Mouse (Mus musculus) hindbrain, embryonic 14.5 days (tissue): ENCODE data around the gene Parp16. TPM values are rescaled to one million over a fixed set of nuclear protein-coding genes. Genes with fewer than 3 reads are reported as not detected.
A peak's percentile ranks its signal among the peaks of the same experiment; 100 is the strongest.
"Not testable (repeated sequence)": the region's sequence is repeated elsewhere in the genome, so short reads cannot be mapped to it uniquely, and the experiment has no call there.

ENCODE experiments used
- ATAC-seq: fragments of 200-750 bp; cut with Nextera tagmentation; 2 replicates; pipeline ENCODE4 v1.8.0; 2017; ENCODE audit warnings: moderate number of reproducible peaks, mild to moderate bottlenecking, moderate TSS enrichment, moderate library complexity; ENCODE audit not compliant: low FRiP score
- DNase-seq: peaks from one replicate; pipeline ENCODE4 v3.0.0-alpha.2; 2015; ENCODE audit warnings: low spot score
- H3K27ac ChIP-seq: fragments of 300-500 bp; sonication (generic); 2 replicates; pipeline ENCODE4 v1.5.1; 2014; ENCODE audit warnings: mild to moderate bottlenecking, moderate library complexity
- H3K27me3 ChIP-seq: fragments of 300-500 bp; sonication (generic); 2 replicates; pipeline ENCODE4 v1.6.1; 2014; ENCODE audit warnings: mild to moderate bottlenecking, low read length, mixed read lengths; ENCODE audit not compliant: control insufficient read depth, insufficient read depth
- H3K36me3 ChIP-seq: fragments of 300-500 bp; sonication (generic); replicated peaks from 2 replicates; pipeline ENCODE4 v1.6.1; 2014; ENCODE audit not compliant: control insufficient read depth, insufficient read depth
- H3K4me1 ChIP-seq: fragments of 300-500 bp; sonication (generic); replicated peaks from 2 replicates; pipeline ENCODE4 v1.6.1; 2014; ENCODE audit warnings: antibody characterized with exemption, low read length, mixed read lengths; ENCODE audit not compliant: control insufficient read depth, insufficient read depth
- H3K4me2 ChIP-seq: fragments of 300-500 bp; sonication (generic); replicated peaks from 2 replicates; pipeline ENCODE4 v1.6.1; 2014; ENCODE audit warnings: mild to moderate bottlenecking, moderate library complexity
- H3K4me3 ChIP-seq: fragments of 300-500 bp; sonication (generic); replicated peaks from 2 replicates; pipeline ENCODE4 v1.5.1; 2014; ENCODE audit warnings: mild to moderate bottlenecking, low read length
- H3K9ac ChIP-seq: fragments of 300-500 bp; sonication (generic); 2 replicates; pipeline ENCODE4 v1.6.1; 2014
- H3K9me3 ChIP-seq: fragments of 300-500 bp; sonication (generic); 2 replicates; pipeline ENCODE4 v1.6.1; 2016; ENCODE audit warnings: low read length; ENCODE audit not compliant: control insufficient read depth
- WGBS: fragments of 180-500 bp; shearing (Covaris S2); extraction: QIAGEN DNeasy Blood & Tissue Kit; methylation state at CpG from one replicate; pipeline ENCODE4 v1.1.7; 2014; 5-methylcytosine and 5-hydroxymethylcytosine counted together
- polyA plus RNA-seq: library from polyadenylated mRNA; unstranded; fragments of >200 nt; fragmentation: Nextera tagmentation; extraction: Ambion mirVana; gene quantifications from 2 replicates; pipeline ENCODE4 v1.2.1, GENCODE M21; 2014

The Parp16 gene
- polyA plus RNA-seq, 1 experiment from 2014 or later = 7.9 TPM

DNA sequence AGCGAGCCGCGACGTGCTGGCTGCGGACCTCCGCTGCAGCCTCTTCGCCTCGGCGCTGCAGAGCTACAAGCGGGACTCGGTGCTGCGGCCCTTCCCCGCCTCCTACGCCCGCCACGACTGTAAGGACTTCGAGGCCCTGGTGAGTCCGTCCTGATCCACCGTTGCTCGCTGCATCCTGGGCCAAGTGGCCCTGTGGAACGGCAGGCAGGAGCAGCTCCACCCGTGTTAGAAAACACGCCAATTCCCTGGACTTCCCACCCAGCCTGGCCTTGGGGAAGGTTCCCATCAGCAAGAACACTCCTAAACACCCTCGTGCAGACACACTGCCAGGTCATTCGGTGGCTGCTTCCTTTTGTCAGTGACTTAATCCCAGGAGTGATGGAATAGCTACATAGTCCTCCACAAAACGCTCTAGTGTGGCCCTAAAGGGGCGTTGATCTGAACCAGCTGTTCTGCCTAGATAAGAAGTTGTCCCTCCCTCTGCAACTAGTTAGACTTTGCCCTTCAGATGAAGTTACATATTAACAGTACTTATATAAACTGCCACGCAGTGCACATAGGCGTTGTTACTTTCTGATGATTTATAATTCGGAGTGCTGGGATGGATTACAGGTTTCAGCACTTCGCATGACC is 20.5 kb downstream of the Parp16 start:
- Histone ChIP-seq H3K4me2 (peak overlapping the region; percentile 90), H3K4me1 (peaks cover 12% of the 10 kb centered on the region), H3K27me3 (no peaks in the 10 kb centered on the region), H3K9me3 (no peaks in the 10 kb centered on the region), H3K27ac (peak overlapping the region; percentile 84), H3K4me3 (peak overlapping the region; percentile 59), H3K36me3 (no peaks in the 10 kb centered on the region), H3K9ac (peak overlapping the region; percentile 82)
- WGBS = 12% methylated on average over 31 of the region's 31 CpGs
- DNase-seq = no peak
- ATAC-seq = peak; percentile 12; the same call in 1 of the 2 replicates

- 72% methylated on average over 8 of the region's 8 CpGs for WGBS
- H3K4me2 ChIP-seq = no peak overlapping the region
- ATAC-seq = no peak
These were observed 21.8 kb downstream of the Parp16 start for GRCm38 (mm10) chr9:65216972-65217371.

GRCm38 (mm10) chr9:65217661-65218060 is 22.5 kb downstream of the Parp16 start:
- no peak overlapping the region for H3K9ac ChIP-seq
- no peak overlapping the region for H3K27ac ChIP-seq
- H3K27me3 ChIP-seq = no peaks in the 10 kb centered on the region
- no peak overlapping the region for H3K4me2 ChIP-seq
- H3K36me3 ChIP-seq = no peaks in the 10 kb centered on the region
- H3K4me3 ChIP-seq = no peak overlapping the region
- no peaks in the 10 kb centered on the region for H3K9me3 ChIP-seq
- peaks cover 12% of the 10 kb centered on the region for H3K4me1 ChIP-seq
- WGBS = 77% methylated on average over 6 of the region's 6 CpGs
- DNase-seq (no peak), ATAC-seq (no peak)

More at GRCm38 (mm10) chr9:65216972-65217371, 21.8 kb downstream of the Parp16 start:
- no peak overlapping the region for H3K9ac ChIP-seq
- peaks cover 12% of the 10 kb centered on the region for H3K4me1 ChIP-seq
- no peak overlapping the region for H3K27ac ChIP-seq
- no peaks in the 10 kb centered on the region for H3K9me3 ChIP-seq
- no peak for DNase-seq
- H3K36me3 ChIP-seq = no peaks in the 10 kb centered on the region
- H3K27me3 ChIP-seq = no peaks in the 10 kb centered on the region
- H3K4me3 ChIP-seq = no peak overlapping the region

- Histone ChIP-seq H3K9me3 (no peaks in the 10 kb centered on the region), H3K27ac (no peak overlapping the region), H3K4me2 (no peak overlapping the region), H3K9ac (no peak overlapping the region), H3K27me3 (no peaks in the 10 kb centered on the region), H3K4me3 (no peak overlapping the region), H3K36me3 (no peaks in the 10 kb centered on the region), H3K4me1 (peaks cover 12% of the 10 kb centered on the region)
- DNase-seq (no peak), ATAC-seq (no peak)
- whole genome bisulfite sequencing = 65% methylated on average over 1 of the region's 1 CpGs
These were observed 23.8 kb downstream of the Parp16 start for GRCm38 (mm10) chr9:65218916-65219315.

- H3K4me3 ChIP-seq, H3K4me2 ChIP-seq, H3K9me3 ChIP-seq, ATAC-seq, H3K36me3 ChIP-seq, H3K9ac ChIP-seq, H3K27ac ChIP-seq, DNase-seq, H3K27me3 ChIP-seq: not testable (repeated sequence)
- 37% methylated on average over 3 of the region's 3 CpGs for WGBS
- H3K4me1 ChIP-seq = peaks cover 12% of the 10 kb centered on the region
These were observed 25.2 kb downstream of the Parp16 start for GRCm38 (mm10) chr9:65220398-65220797.

- Histone ChIP-seq H3K27ac (no peak overlapping the region), H3K4me3 (no peak overlapping the region), H3K36me3 (no peaks in the 10 kb centered on the region), H3K4me1 (no peaks in the 10 kb centered on the region), H3K9me3 (no peaks in the 10 kb centered on the region), H3K27me3 (no peaks in the 10 kb centered on the region), H3K9ac (no peak overlapping the region), H3K4me2 (no peak overlapping the region)
- 85% methylated on average over 6 of the region's 6 CpGs for WGBS
- DNase-seq = no peak
- ATAC-seq = no peak
These were observed 28.8 kb downstream of the Parp16 start for GRCm38 (mm10) chr9:65223927-65224326.

DNA sequence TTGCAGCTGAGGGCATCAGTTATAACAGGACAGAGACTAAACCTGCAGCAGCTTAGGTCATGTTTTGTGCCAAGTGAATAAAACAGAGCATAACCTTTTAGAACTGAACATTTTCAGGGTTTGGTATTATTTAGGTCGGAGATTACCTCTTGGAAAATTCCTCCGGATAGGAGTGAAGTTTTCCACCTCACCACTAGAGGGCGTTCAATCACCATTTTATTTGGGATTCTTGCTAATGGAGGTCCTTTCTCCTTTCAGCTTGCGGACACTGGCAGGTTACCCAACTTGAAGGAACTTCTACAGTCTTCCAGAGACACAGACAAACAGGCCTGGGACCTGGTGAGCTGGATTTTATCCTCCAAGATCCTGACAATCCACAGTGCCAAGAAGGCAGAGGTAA is 30.6 kb downstream of the Parp16 start:
- no peak overlapping the region for H3K27ac ChIP-seq
- no peak for ATAC-seq
- no peak overlapping the region for H3K4me2 ChIP-seq
- H3K9me3 ChIP-seq = no peaks in the 10 kb centered on the region
- DNase-seq = peak; percentile 69
- no peak overlapping the region for H3K4me3 ChIP-seq
- 37% methylated on average over 4 of the region's 4 CpGs for WGBS
- no peaks in the 10 kb centered on the region for H3K36me3 ChIP-seq
- H3K4me1 ChIP-seq = no peaks in the 10 kb centered on the region
- H3K9ac ChIP-seq = no peak overlapping the region
- no peaks in the 10 kb centered on the region for H3K27me3 ChIP-seq

DNA sequence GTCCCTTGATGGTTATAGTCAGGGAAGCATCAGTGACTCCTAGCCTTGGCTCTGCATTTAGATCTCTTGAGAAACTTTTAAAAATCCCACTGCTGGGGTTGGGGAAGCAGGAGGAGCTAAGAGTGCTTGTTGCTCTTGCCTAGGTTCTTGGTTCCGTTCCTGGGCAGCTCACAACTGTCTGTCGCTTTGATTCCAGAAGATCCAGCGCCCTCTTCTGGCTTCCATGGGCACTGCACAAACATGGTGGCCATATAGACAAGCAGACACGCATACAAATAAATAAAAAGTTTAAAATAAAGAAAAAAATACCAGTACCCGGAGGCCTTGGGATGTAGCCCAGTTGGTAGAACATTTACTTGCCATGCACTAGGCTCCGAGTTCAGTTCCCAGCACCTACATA is 35.1 kb downstream of the Parp16 start:
- ATAC-seq = no peak
- Histone ChIP-seq H3K36me3 (peaks cover 7% of the 10 kb centered on the region; the same call in 1 of the 2 replicates), H3K9me3 (no peaks in the 10 kb centered on the region), H3K27me3 (no peaks in the 10 kb centered on the region), H3K27ac (no peak overlapping the region), H3K4me3 (no peak overlapping the region), H3K4me1 (no peaks in the 10 kb centered on the region), H3K9ac (no peak overlapping the region), H3K4me2 (no peak overlapping the region)
- WGBS = 70% methylated on average over 6 of the region's 6 CpGs
- DNase-seq = no peak

- Histone ChIP-seq H3K4me2 (no peak overlapping the region), H3K27me3 (no peaks in the 10 kb centered on the region), H3K4me3 (no peak overlapping the region), H3K36me3 (peaks cover 7% of the 10 kb centered on the region; the same call in 1 of the 2 replicates), H3K9me3 (no peaks in the 10 kb centered on the region), H3K27ac (no peak overlapping the region; the same call in 1 of the 2 replicates), H3K9ac (no peak overlapping the region), H3K4me1 (no peaks in the 10 kb centered on the region)
- 40% methylated on average over 8 of the region's 8 CpGs for WGBS
- peak; percentile 60; the same call in 1 of the 2 replicates for ATAC-seq
- DNase-seq = no peak
These were observed 36.1 kb downstream of the Parp16 start for GRCm38 (mm10) chr9:65231284-65231683.
